8 mouse cellular contexts compared by ENCODE assay signal in genomic region chr3:79627484-79628181, GRCm38 (mm10). TPM values are rescaled to one million over a fixed set of nuclear protein-coding genes. Genes with fewer than 3 reads are reported as not detected.
DNase-seq lines count a peak whose midpoint lies in the region; ATAC-seq and TF ChIP-seq lines count a peak whose summit lies in the region.

No protein-coding gene starts in this region.

- no peaks in the 10 kb centered on the region for H3K27me3 ChIP-seq in heart, embryonic 11.5 days (ENCODE audit: control insufficient read depth, insufficient read depth, low read length)
- H3K27me3 ChIP-seq in E14TG2a.4 (ENCODE audit: insufficient read depth, low read length) = no peaks in the 10 kb centered on the region
- no peaks in the 10 kb centered on the region for H3K27me3 ChIP-seq in limb, embryonic 13.5 days
- no peaks in the 10 kb centered on the region for H3K27me3 ChIP-seq in stomach, embryonic 14.5 days (ENCODE audit: control insufficient read depth, insufficient read depth, low read length)

- peak overlapping the region; percentile 71; the same call in 1 of the 2 replicates for H3K9ac ChIP-seq in heart, embryonic 11.5 days (ENCODE audit: low read depth, low read length)
- H3K9ac ChIP-seq in limb, embryonic 13.5 days = peak overlapping the region; percentile 76
- H3K9ac ChIP-seq in stomach, embryonic 14.5 days (replicated peaks; ENCODE audit: low read depth, low read length) = no peak overlapping the region; the same call in 1 of the 2 replicates

- peaks cover 13% of the 10 kb centered on the region for H3K36me3 ChIP-seq in heart, embryonic 11.5 days (ENCODE audit: control insufficient read depth, insufficient read depth, low read length)
- peaks cover 10% of the 10 kb centered on the region for H3K36me3 ChIP-seq in E14TG2a.4 (ENCODE audit: insufficient read depth, low read length)
- H3K36me3 ChIP-seq in limb, embryonic 13.5 days = peaks cover 17% of the 10 kb centered on the region
- peaks cover 5% of the 10 kb centered on the region; the same call in 1 of the 2 replicates for H3K36me3 ChIP-seq in stomach, embryonic 14.5 days (ENCODE audit: control insufficient read depth, insufficient read depth, low read length)

- H3K4me2 ChIP-seq in heart, embryonic 11.5 days = peak overlapping the region; percentile 82
- H3K4me2 ChIP-seq in limb, embryonic 13.5 days (replicated peaks) = peak overlapping the region; percentile 87
- peak overlapping the region; percentile 53 for H3K4me2 ChIP-seq in stomach, embryonic 14.5 days (replicated peaks; ENCODE audit: low read depth, low read length)

- peak overlapping the region; percentile 85 for H3K4me3 ChIP-seq in heart, embryonic 11.5 days (ENCODE audit: low read depth, low read length)
- peak overlapping the region; percentile 99 for H3K4me3 ChIP-seq in E14TG2a.4 (replicated peaks; ENCODE audit: low read length)
- peak overlapping the region; percentile 78 for H3K4me3 ChIP-seq in limb, embryonic 13.5 days
- peak overlapping the region; percentile 71 for H3K4me3 ChIP-seq in stomach, embryonic 14.5 days (ENCODE audit: low read depth, low read length)

- H3K27ac ChIP-seq in heart, embryonic 11.5 days (ENCODE audit: low read depth, low read length) = peak overlapping the region; percentile 84; the same call in 1 of the 2 replicates
- no peak overlapping the region for H3K27ac ChIP-seq in limb, embryonic 13.5 days
- no peak overlapping the region for H3K27ac ChIP-seq in stomach, embryonic 14.5 days (ENCODE audit: low read length)

- 26% methylated on average over 10 of the region's 10 CpGs for WGBS in heart, embryonic 11.5 days (ENCODE audit: insufficient replicate concordance)
- 27% methylated on average over 10 of the region's 10 CpGs for WGBS in limb, embryonic 13.5 days
- WGBS in stomach, embryonic 14.5 days = 23% methylated on average over 10 of the region's 10 CpGs

- H3K9me3 ChIP-seq in heart, embryonic 11.5 days (replicated peaks; ENCODE audit: control insufficient read depth, low read length) = no peaks in the 10 kb centered on the region
- H3K9me3 ChIP-seq in E14TG2a.4 (ENCODE audit: low read length) = no peaks in the 10 kb centered on the region
- H3K9me3 ChIP-seq in limb, embryonic 13.5 days = no peaks in the 10 kb centered on the region
- H3K9me3 ChIP-seq in stomach, embryonic 14.5 days (ENCODE audit: control insufficient read depth, low read depth, low read length) = no peaks in the 10 kb centered on the region

- TF ChIP-seq CTCF in E14TG2a.4 (conservative IDR thresholded peaks at IDR 0.05; ENCODE audit: low read length) = no peak

- ATAC-seq in heart, embryonic 11.5 days (replicated peaks; ENCODE audit: insufficient number of reproducible peaks, low FRiP score, low TSS enrichment) = no peak
- peak; percentile 37 for ATAC-seq in erythroblast, adult 5-6 weeks (replicated peaks; ENCODE audit: low FRiP score, poor library complexity, severe bottlenecking)
- no peak for ATAC-seq in limb, embryonic 13.5 days (ENCODE audit: low FRiP score, low read depth)
- ATAC-seq in stomach, embryonic 14.5 days (ENCODE audit: insufficient number of reproducible peaks, insufficient read depth, low FRiP score, low read depth) = no peak

- H3K4me1 ChIP-seq in heart, embryonic 11.5 days (ENCODE audit: control insufficient read depth, insufficient read depth, low read length) = no peaks in the 10 kb centered on the region
- peaks cover 24% of the 10 kb centered on the region for H3K4me1 ChIP-seq in E14TG2a.4 (replicated peaks; ENCODE audit: low read depth, low read length)
- H3K4me1 ChIP-seq in limb, embryonic 13.5 days = peaks cover 10% of the 10 kb centered on the region
- no peaks in the 10 kb centered on the region for H3K4me1 ChIP-seq in stomach, embryonic 14.5 days (ENCODE audit: control insufficient read depth, insufficient read depth, low read length)

- DNase-seq in heart, adult 11 months = no peak
- no peak for DNase-seq in layer of hippocampus, adult 11-12 months (ENCODE audit: low spot score)
- no peak for DNase-seq in cerebellum, postnatal 36 days

RNA-seq across cellular contexts. Expression of gene 4930579G24Rik, which starts 1.2 kb away (rescaled TPM):
- polyA plus RNA-seq in heart, embryonic 11.5 days (2014; fragmentation: Nextera tagmentation; extraction: Ambion mirVana) = 26.1 and 30.1 TPM in 2 replicates
- total RNA-seq in erythroblast, adult 5-6 weeks (2015; ENCODE audit: low replicate concordance) = 9.6 and 11.3 TPM in 2 replicates
- 2.6 and 8.0 TPM in 2 replicates for total RNA-seq in erythroblast, adult 5-6 weeks (2017; ENCODE audit: low replicate concordance)
- 35.5 and 35.9 TPM in 2 replicates for polyA plus RNA-seq in limb, embryonic 13.5 days (2015; fragmentation: Nextera tagmentation; extraction: Ambion mirVana)
- polyA plus RNA-seq in stomach, embryonic 14.5 days (2014; fragmentation: Nextera tagmentation; extraction: Ambion mirVana) = 29.7 and 30.3 TPM in 2 replicates

RNA-seq across cellular contexts. Expression of gene Etfdh, which starts 1.7 kb away (rescaled TPM):
- polyA plus RNA-seq in heart, embryonic 11.5 days (2014; fragmentation: Nextera tagmentation; extraction: Ambion mirVana) = 124 and 141 TPM in 2 replicates
- total RNA-seq in erythroblast, adult 5-6 weeks (2015; ENCODE audit: low replicate concordance) = 18.2 and 36.3 TPM in 2 replicates
- 20.6 and 23.3 TPM in 2 replicates for total RNA-seq in erythroblast, adult 5-6 weeks (2017; ENCODE audit: low replicate concordance)
- polyA plus RNA-seq in limb, embryonic 13.5 days (2015; fragmentation: Nextera tagmentation; extraction: Ambion mirVana) = 53.8 and 57.4 TPM in 2 replicates
- polyA plus RNA-seq in stomach, embryonic 14.5 days (2014; fragmentation: Nextera tagmentation; extraction: Ambion mirVana) = 52.5 and 61.4 TPM in 2 replicates

RNA-seq across cellular contexts. Expression of gene Ppid, which starts 36.5 kb away (rescaled TPM):
- 130 and 133 TPM in 2 replicates for polyA plus RNA-seq in heart, embryonic 11.5 days (2014; fragmentation: Nextera tagmentation; extraction: Ambion mirVana)
- 32.3 and 35.5 TPM in 2 replicates for total RNA-seq in erythroblast, adult 5-6 weeks (2015; ENCODE audit: low replicate concordance)
- 60.6 and 64.3 TPM in 2 replicates for total RNA-seq in erythroblast, adult 5-6 weeks (2017; ENCODE audit: low replicate concordance)
- 187 and 192 TPM in 2 replicates for polyA plus RNA-seq in limb, embryonic 13.5 days (2015; fragmentation: Nextera tagmentation; extraction: Ambion mirVana)
- 161 and 162 TPM in 2 replicates for polyA plus RNA-seq in stomach, embryonic 14.5 days (2014; fragmentation: Nextera tagmentation; extraction: Ambion mirVana)
